Mouse (Mus musculus): Measurements from ENCODE around the gene Akp3.

The Akp3 gene

DNA sequence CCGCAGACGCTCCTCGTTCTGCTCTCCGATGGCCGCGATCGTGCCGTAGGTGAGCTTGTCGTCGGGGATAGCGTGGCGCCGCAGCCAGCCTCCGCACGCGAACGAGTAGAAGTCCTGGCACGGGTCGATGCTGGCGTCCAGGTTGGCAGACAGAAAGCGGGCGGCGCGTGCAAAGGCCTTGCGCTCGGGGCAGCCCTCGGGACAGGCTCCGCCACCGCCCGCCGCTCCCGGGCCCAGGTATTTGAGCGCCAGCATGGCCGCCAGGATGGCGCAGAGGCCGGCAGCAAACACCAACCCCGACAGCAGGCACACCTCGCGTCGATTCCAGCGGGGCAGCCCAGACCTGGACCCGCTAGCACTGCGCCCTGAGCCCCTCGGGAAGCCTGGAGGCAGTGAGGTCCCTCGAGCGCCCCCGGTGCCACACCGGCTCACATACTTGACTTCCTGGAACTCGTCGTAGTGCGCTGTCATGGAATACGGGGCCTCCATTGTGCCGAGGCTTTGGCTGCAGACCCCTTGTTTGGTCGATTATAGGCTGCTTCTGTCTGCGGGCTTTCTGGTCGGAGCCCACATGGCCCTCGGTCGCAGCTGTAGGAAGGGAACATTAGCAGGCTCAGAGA lies 29.8 kb downstream of the Akp3 start:
- in situ Hi-C loops (cut with MboI, MseI), result no loop called here

DNA sequence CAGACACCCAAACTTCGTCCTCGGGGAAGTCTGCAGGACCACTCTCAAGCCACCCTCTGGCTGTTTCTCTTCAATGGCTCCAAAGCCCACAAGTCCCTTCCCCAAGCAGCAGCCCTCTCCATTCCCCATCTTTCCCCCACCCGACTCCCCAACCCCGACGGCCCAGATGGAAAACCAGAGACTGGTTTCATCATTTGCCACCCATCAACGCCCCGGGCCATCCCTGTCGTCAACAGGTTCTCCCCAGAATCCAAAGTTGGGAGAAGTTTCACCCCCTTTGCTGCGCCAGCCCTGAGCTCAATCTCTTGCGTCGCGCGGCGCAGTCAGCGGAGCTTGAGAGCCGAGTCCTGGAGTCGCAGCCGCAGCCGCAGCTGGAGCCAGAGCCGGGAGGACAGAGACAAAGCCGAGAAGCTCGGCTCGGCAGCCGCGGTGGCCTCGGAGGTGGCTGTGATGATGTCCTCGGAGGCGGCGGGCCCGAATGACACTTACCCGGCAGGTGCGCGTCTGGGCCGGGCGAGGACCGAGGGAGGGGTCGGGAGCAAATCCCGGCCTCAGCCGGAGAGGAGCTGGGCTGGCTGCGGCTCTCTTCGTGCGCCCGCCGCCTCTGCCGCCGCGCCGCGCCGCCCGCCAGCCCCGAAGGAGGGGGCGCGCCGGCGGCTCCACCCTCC lies 30.9 kb downstream of the Akp3 start:
- in situ Hi-C loops (cut with MboI, MseI), result no loop called here

DNA sequence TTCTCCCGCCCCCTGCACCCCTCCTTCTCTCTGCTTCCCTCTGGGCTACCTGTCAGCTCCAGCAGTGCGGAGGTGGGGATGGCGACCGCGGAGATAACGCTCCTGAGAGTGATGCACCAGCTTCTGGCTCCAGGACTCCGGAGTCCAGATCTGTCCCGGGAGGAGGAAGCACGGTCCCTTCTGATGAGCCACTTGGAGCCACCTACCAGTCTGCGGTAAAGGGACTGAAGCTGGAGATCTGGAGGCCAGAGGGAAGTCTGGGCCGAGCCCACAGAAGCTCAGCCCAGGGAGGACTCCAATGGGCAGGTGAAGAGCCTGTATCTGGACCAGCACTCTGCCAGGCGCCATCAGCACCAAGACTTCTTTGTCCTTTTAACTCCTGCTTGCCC lies 31.4 kb downstream of the Akp3 start, which contains the start of gene Ecel1:
Gene Ecel1 (minus strand): TSS at position 323 of the 389 bp plus-strand sequence.
- in situ Hi-C loops (cut with MboI, MseI), result no loop called here

DNA sequence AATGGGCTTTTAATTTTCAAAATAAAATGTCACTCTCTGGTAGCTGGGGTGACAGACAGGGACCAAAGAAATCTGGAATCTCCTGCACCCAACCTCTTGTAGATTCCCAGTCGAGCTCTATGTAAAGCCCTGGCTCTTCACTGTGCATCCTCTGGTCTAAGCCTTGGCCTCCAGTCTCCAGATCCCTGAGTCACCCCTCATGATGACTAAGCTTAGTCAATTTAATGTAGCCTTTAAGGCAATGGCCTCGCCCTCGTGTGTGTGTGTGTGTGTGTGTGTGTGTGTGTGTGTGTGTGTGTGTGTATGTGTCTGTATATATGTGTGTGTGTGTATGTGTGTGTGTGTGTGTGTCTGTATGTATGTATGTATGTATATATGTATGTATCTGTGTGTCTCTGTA lies 34.6 kb downstream of the Akp3 start:
- in situ Hi-C loops (cut with MboI, MseI), result no loop called here

DNA sequence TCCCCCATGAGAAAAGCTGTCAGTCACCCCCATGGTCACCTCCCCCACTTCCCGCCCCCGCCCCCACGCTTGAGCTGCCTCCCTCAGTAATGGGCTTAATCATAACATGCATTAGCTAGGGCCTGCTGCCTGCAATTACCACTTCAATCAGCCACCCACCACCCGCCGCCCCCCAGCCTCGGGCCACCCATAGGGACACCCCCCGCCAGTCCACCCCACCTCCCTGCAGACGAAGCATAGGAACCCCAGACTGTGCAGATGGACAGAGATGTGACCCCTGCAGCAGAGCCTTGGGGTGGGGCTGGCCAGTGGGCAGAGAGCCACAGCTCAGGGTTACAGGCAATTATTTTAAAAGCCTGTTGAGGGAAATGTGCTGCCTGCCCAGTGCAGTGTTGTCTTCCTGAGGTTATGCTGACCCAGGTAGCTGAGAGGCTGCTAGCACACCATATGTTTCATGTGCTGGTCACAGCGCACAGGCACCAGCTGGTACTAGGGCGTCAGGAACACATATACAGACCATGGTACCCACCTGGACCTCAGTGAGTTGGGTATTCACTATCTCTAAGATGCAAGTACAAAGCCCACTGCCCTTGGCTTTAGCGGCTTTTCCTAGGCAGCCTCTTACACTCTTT lies 39.5 kb downstream of the Akp3 start:
- in situ Hi-C loops (cut with MboI, MseI), result loop anchor here (5.0 kb wide), 1 partner anchor 62 kb away; the partner anchor contains the start of gene Alpi

DNA sequence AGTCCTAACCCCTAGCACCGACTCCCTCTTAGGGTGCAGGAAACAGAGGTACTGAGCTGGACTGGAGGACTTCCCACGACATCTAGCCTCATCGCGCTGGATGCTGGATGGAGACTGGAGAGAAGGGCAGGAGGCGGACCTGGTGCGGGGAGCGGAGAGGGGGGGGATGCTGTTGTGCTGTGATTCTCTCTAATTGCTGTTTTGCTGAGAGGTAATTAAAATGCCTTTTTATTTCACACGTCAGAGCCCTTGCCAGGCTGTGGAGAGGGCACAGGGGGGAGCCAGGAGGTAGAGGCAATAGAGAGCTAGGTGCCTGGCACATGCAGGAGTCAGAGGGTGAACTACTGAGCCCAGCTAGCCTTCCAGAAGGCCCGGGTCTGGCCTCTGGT lies 40.0 kb downstream of the Akp3 start:
- in situ Hi-C loops (cut with MboI, MseI), result loop anchor here (5.0 kb wide), 1 partner anchor 62 kb away; the partner anchor contains the start of gene Alpi

DNA sequence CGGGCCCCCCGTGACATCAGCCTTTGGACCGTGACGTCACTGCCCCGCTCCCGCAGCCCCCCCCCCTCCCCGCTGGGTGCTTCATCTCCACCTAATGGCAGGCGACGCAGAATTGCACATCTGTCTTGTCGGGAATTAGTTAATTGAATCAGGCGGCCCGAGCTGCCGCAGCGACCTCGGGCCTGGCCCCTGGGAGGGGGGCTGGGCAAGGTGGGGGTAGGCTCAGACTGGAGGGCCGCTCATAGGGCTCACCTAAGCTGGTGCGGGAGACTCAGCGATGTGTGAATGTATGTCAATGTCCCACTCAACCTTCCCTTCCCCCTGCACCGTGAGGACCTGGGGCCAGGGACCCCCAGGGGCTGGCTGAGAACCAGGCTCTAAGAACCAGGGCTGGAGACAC lies 45.7 kb downstream of the Akp3 start:
- in situ Hi-C loops (cut with MboI, MseI), result no loop called here

DNA sequence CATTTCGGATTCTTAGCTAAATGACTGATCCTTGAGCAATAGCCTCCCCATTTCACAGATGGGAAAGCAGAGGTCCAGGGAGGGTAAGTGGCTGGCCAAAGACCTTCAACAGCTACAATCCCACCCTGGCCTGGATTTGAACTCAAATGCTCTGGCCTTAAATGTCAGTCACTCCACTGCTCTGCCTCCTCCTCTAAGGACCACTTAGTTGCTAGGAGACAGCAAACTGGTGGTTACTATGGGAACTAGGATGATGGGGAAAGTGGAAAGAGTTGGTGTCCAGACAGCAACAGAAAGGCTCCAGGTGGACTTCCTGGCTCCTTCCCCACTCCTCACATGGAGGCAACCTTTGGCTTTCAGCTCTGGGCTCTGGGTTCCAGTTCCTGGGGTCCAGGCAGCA lies 46.5 kb downstream of the Akp3 start:
- in situ Hi-C loops (cut with MboI, MseI), result no loop called here

DNA sequence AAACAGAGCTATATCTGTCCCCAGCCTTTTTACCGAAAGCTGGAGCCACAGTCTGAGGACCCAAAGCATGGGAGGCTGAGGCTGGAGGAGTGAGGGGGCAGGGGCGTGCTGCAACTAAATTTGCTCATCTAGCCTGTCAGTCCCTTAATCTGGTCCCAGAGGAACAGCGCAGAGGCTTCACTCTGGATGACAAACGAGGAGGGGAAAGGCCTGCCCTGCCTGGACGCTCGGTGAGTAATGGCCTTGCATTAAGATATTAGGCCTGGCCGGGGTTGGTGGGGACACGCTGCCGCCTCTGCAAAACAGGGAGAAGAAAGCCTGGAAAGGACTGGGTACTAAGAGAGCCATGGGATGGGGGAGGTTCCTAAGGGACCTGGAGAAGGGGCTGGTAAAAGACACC lies 47.5 kb downstream of the Akp3 start:
- in situ Hi-C loops (cut with MboI, MseI), result no loop called here

DNA sequence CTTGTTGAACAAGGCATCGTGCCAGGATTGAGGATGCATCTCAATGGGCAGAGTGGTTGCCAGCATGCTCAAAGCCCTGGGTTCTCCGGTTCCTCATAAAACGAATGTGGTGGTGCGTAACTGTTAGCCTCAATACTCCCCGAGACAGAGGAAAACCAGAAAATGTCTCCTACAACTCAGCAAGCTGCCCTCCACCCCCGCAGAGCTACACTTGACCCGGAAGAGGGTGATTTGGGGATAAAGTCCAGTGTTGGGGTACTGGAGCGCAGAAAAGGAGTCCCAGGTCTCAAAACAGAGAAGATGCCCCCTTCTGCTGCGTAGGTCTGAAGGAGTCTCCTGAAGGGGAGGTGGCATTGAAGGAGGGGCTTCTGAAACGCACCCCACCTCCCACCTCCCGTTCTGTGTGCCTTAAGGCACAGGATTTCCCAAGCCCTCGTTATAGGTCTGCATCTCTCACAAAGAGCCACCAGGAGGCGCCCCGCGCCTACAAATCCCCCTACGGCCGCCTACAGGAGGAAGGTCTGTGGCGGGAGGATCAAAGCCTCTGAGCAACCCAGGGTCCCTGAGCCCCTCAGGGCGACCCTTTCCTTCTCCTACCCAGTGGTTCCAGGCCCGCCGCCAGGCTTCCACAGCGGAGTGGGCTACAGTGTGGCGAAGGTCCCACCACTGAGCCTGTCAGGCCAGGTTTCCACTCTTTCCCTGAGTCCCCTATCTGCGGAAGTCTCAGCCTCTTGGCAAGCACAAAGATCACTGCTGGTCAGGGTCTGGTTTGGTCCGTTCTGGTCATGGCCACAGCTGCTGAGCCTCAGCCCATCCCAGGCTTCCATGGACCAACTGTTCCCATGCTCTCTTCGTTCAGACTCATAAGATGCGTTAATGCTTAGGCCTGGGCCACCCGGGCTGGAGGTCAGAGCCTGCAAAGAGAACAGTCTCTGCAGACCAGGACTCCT lies 49.5 kb downstream of the Akp3 start:
- in situ Hi-C loops (cut with MboI, MseI), result no loop called here

DNA sequence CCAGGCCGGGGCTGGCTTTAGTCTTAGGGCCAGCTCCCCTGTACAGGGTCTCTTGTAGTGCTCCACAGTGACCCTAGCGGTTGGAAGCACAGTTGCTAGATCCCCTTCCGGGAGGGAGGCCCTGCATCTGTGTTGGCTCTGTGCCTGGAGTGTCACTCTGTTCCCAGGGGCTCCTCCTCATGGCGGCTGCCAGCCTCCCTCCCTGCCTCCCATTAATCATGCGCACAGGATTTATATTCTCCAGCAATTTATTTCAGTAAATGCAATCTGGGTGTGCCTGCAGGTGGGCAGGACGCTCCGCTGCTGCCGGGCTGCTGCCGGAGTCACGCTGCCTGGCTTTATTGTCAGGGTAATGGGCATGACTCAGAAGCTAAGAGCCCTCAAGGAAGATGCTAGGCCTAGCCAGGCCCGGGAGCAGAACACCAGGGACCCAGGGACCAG lies 51.1 kb downstream of the Akp3 start:
- in situ Hi-C loops (cut with MboI, MseI), result no loop called here
